In the genomic region with DNA sequence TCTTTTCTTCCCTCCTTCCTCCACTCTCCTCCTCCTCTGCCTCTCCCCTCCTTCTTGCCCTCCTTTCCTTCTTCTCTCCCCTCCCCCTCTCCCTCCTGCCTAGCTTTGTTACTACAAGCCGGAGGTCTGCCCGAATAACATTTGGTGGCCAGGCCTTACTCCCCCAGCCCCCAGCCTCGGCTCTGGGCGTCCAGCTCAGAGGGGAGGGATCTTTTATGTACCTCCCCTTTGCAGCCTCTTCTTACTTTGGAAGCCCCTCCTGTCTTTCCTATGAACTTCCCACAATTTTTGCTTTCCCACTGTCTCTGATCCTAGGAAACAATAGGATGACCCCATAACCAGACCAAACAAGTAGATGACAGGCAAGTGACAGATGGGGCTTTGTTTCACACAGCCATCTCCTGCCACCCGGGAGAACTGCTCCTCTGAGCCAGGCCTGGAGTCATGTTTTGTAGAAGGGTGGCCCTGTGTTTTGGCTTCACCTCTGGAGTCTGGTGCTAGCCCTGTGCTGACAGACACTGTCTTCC, we compare ENCODE assay signal across 9 mouse cellular contexts. TPM values are rescaled to one million over a fixed set of nuclear protein-coding genes. Genes with fewer than 3 reads are reported as not detected.
DNase-seq lines count a peak whose midpoint lies in the region; ATAC-seq and TF ChIP-seq lines count a peak whose summit lies in the region.
"Had no signal": no experiment of that assay in that cellular context is flagged by ENCODE, and none has a peak within 500 bp of the region (broad histone marks: within the 10 kb centered on the region; RNA-seq: fewer than 3 reads in every experiment).

No protein-coding gene starts in this region.

- no peaks in the 10 kb centered on the region for H3K27me3 ChIP-seq in lung, postnatal 0 days (replicated peaks; ENCODE audit: insufficient read depth, low read length)
- H3K27me3 ChIP-seq in embryonic facial prominence, embryonic 13.5 days = no peaks in the 10 kb centered on the region
- no peaks in the 10 kb centered on the region for H3K27me3 ChIP-seq in limb, embryonic 12.5 days
- no peaks in the 10 kb centered on the region for H3K27me3 ChIP-seq in small intestine, adult 2 months (ENCODE audit: control insufficient read depth, insufficient read depth, low read length)

- H3K9me3 ChIP-seq in lung, postnatal 0 days (ENCODE audit: low read length) = no peaks in the 10 kb centered on the region
- H3K9me3 ChIP-seq in embryonic facial prominence, embryonic 13.5 days = no peaks in the 10 kb centered on the region
- 0 out of 2 replicates have a peak, but pooled peaks cover 5% of the 10 kb centered on the region for H3K9me3 ChIP-seq in limb, embryonic 12.5 days

- H3K4me1 ChIP-seq in lung, postnatal 0 days (ENCODE audit: insufficient read depth, low read depth, low read length) = peaks cover 16% of the 10 kb centered on the region; the same call in 1 of the 2 replicates
- H3K4me1 ChIP-seq in embryonic facial prominence, embryonic 13.5 days = peaks cover 28% of the 10 kb centered on the region
- peaks cover 31% of the 10 kb centered on the region for H3K4me1 ChIP-seq in limb, embryonic 12.5 days (replicated peaks)
- H3K4me1 ChIP-seq in small intestine, adult 2 months (ENCODE audit: control insufficient read depth, insufficient read depth, insufficient read length, low read length) = peaks cover 24% of the 10 kb centered on the region

- DNase-seq in lung, postnatal 0 days (ENCODE audit: low spot score) = peak; percentile 32
- DNase-seq in lung, postnatal 25 days (ENCODE audit: low spot score) = no peak
- DNase-seq in urinary bladder, postnatal 10 days (ENCODE audit: low spot score) = no peak
- no peak for DNase-seq in testis, postnatal 14 days (ENCODE audit: low spot score)
- DNase-seq in thymus, adult 18-20 months = no peak

- no peak overlapping the region for H3K4me3 ChIP-seq in lung, postnatal 0 days (ENCODE audit: low read depth, low read length)
- no peak overlapping the region for H3K4me3 ChIP-seq in embryonic facial prominence, embryonic 13.5 days
- no peak overlapping the region for H3K4me3 ChIP-seq in limb, embryonic 12.5 days (replicated peaks)
- no peak overlapping the region for H3K4me3 ChIP-seq in small intestine, adult 2 months (ENCODE audit: low read depth, low read length)

- WGBS in lung, postnatal 0 days = 16% methylated on average over 5 of the region's 5 CpGs
- 9% methylated on average over 5 of the region's 5 CpGs for WGBS in embryonic facial prominence, embryonic 13.5 days
- WGBS in limb, embryonic 12.5 days = 7% methylated on average over 5 of the region's 5 CpGs
- WGBS in small intestine, adult 2 months = 68% methylated on average over 5 of the region's 5 CpGs

- peak; percentile 17; the same call in 1 of the 2 replicates for ATAC-seq in lung, postnatal 0 days
- no peak for ATAC-seq in embryonic facial prominence, embryonic 13.5 days (ENCODE audit: insufficient number of reproducible peaks, insufficient read depth, low FRiP score, low TSS enrichment, low read depth)
- no peak for ATAC-seq in limb, embryonic 12.5 days (ENCODE audit: insufficient number of reproducible peaks, insufficient read depth, low FRiP score, low TSS enrichment, low read depth)
- ATAC-seq: activated CD4-positive, CD25-positive, alpha-beta regulatory T cell, adult 4 months had no signal

- no peak overlapping the region for H3K9ac ChIP-seq in lung, postnatal 0 days (replicated peaks; ENCODE audit: low read depth)
- 0 out of 2 replicates have a peak overlapping the region, but pooled peaks have one; percentile 32 for H3K9ac ChIP-seq in embryonic facial prominence, embryonic 13.5 days
- peak overlapping the region; percentile 31; the same call in 1 of the 2 replicates for H3K9ac ChIP-seq in limb, embryonic 12.5 days (replicated peaks)

- TF ChIP-seq CTCF in lung, postnatal 0 days (IDR thresholded peaks at IDR 0.05) = no peak
- no peak for TF ChIP-seq CTCF in small intestine, adult 2 months (IDR thresholded peaks at IDR 0.05; ENCODE audit: extremely low read depth, insufficient read length, insufficient replicate concordance, low read depth, low read length)

- H3K27ac ChIP-seq in lung, postnatal 0 days (ENCODE audit: low read length) = peak overlapping the region; percentile 65
- peak overlapping the region; percentile 62 for H3K27ac ChIP-seq in embryonic facial prominence, embryonic 13.5 days
- H3K27ac ChIP-seq in limb, embryonic 12.5 days = peak overlapping the region; percentile 80
- H3K27ac ChIP-seq in small intestine, adult 2 months (ENCODE audit: insufficient read depth, low read depth, low read length) = peak overlapping the region; percentile 10; the same call in 1 of the 2 replicates

- H3K4me2 ChIP-seq in lung, postnatal 0 days (replicated peaks; ENCODE audit: low read depth, low read length) = no peak overlapping the region
- H3K4me2 ChIP-seq in embryonic facial prominence, embryonic 13.5 days = no peak overlapping the region
- H3K4me2 ChIP-seq in limb, embryonic 12.5 days = peak overlapping the region; percentile 26

- no peak for TF ChIP-seq POLR2A in small intestine, adult 2 months (IDR thresholded peaks at IDR 0.05; ENCODE audit: low read depth, low read length)

- peaks cover 9% of the 10 kb centered on the region; the same call in 1 of the 2 replicates for H3K36me3 ChIP-seq in lung, postnatal 0 days (ENCODE audit: insufficient read depth, low read length)
- H3K36me3 ChIP-seq in embryonic facial prominence, embryonic 13.5 days = peaks cover 45% of the 10 kb centered on the region
- H3K36me3 ChIP-seq in limb, embryonic 12.5 days = peaks cover 22% of the 10 kb centered on the region
- peaks cover 45% of the 10 kb centered on the region for H3K36me3 ChIP-seq in small intestine, adult 2 months (ENCODE audit: control insufficient read depth, insufficient read depth, low read length)

- TF ChIP-seq EP300 in lung, postnatal 0 days (IDR thresholded peaks at IDR 0.05) = no peak

RNA-seq across cellular contexts. Expression of a gene that starts 29.6 kb away (rescaled TPM):
- 92.6 and 119 TPM in 2 replicates for polyA plus RNA-seq in lung, postnatal 0 days (2015; fragmentation: Nextera tagmentation; extraction: Ambion mirVana)
- polyA plus RNA-seq in embryonic facial prominence, embryonic 13.5 days (2015; fragmentation: Nextera tagmentation; extraction: Ambion mirVana) = 71.4 and 72.2 TPM in 2 replicates
- 45.4 and 47.1 TPM in 2 replicates for polyA plus RNA-seq in limb, embryonic 12.5 days (2016; fragmentation: Nextera tagmentation; extraction: Ambion mirVana)
- 44.0 and 124 TPM in 2 replicates for polyA plus RNA-seq in small intestine, adult 2 months (2012; rRNA removed)

Comparison
In these comparisons a context has a peak if more than half of its experiments do, and no peak if none do; other contexts are left out.
1. H3K27ac ChIP-seq: peak in every context shown above with its lines; median percentile 80 in limb, embryonic 12.5 days; 65 in lung, postnatal 0 days; 62 in embryonic facial prominence, embryonic 13.5 days; 10 in small intestine, adult 2 months.